Mouse (Mus musculus) heart, adult 2 months (tissue): ENCODE data around the gene Prss36.
A peak's percentile ranks its signal among the peaks of the same experiment; 100 is the strongest.

Experiments used
- CTCF ChIP-seq: fragments of 200-600 bp; IDR thresholded peaks from 2 replicates; pipeline ENCODE4 v1.8.1; 2022; ENCODE audit warnings: antibody characterized with exemption, mild to moderate bottlenecking, moderate library complexity
- POLR2A ChIP-seq: fragments of 200-500 bp; IDR thresholded peaks from 2 replicates; pipeline ENCODE4 v1.6.1; 2011; ENCODE audit warnings: mild to moderate bottlenecking, low read depth, low read length, control low read depth; ENCODE audit not compliant: insufficient read depth

DNA sequence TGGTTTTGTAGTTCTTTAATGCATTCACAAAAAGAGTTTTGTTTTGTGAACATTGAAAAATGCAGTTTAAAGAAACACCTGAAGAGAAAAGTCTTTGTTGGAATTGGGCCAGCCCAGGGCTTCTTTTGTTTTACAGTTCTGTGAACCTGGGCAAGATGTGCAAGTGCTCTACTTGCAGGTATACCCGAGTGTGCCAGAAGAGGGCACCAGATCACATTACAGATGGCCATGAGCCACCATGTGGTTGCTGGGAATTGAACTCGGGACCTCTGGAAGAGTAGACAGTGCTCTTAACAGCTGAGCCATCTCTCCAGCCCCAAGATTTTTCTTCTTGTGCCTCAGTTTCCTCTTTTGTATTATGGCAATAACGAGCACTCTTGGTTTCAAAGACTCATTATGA, 28.3 kb downstream of the Prss36 start:
- peak; percentile 74 for TF ChIP-seq CTCF
- no peak for TF ChIP-seq POLR2A
